Mouse (Mus musculus) lung, postnatal 0 days (tissue): Measurements from ENCODE around the gene Trappc4.
"Not testable (repeated sequence)": the region's sequence is repeated elsewhere in the genome, so short reads cannot be mapped to it uniquely, and the experiment has no call there.

ENCODE experiments used
- CTCF ChIP-seq: IDR thresholded peaks from 2 replicates; pipeline ENCODE4 v1.5.1; 2016; ENCODE audit warnings: antibody characterized with exemption, mild to moderate bottlenecking
- EP300 ChIP-seq: IDR thresholded peaks from 2 replicates; pipeline ENCODE4 v1.6.1; 2016; ENCODE audit warnings: antibody characterized with exemption, mild to moderate bottlenecking, control low read depth

DNA sequence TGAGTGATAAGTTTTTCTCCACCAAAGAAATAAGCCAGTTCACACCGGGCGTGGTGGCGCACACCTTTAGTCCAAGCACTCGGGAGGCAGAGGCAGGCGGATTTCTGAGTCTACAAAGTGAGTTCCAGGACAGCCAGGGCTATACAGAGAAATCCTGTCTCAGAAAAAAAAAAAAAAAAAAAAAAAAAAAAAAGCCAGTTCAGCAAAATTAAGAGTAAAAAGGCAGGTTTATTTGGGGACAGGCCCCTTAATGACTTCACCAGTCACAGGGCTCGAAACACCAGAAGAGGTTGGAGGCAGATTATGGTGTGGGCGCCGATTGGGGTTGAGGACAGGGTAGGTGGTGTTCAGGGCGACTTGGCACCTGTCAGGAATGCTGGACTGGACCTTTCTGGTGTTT lies 12.3 kb upstream of the Trappc4 start:
- TF ChIP-seq CTCF, EP300: not testable (repeated sequence)
